Mouse (Mus musculus): Measurements from ENCODE around the gene Dleu7.

Gene Dleu7

GRCm38 (mm10) chr14:62292488-62293339, at the start of gene Dleu7, which contains the start of gene Rnaseh2b:
Dleu7 (minus strand) TSS chr14:62293047.
Rnaseh2b (plus strand) TSS chr14:62292589.
- peak; percentile 13 for DNase-seq

GRCm38 (mm10) chr14:62341887-62342642, 49.2 kb upstream of the Dleu7 start:
- no peak for DNase-seq

- no peak for DNase-seq
Measured at GRCm38 (mm10) chr14:62339196-62339595, 46.3 kb upstream of the Dleu7 start.

- DNase-seq: no peak
Measured at GRCm38 (mm10) chr14:62333909-62334687, 41.3 kb upstream of the Dleu7 start.

- DNase-seq: peak; percentile 78
Measured at GRCm38 (mm10) chr14:62331866-62332619, 39.2 kb upstream of the Dleu7 start.

- DNase-seq: no peak
Measured at GRCm38 (mm10) chr14:62331457-62331856, 38.6 kb upstream of the Dleu7 start.

- no peak for DNase-seq
Measured at GRCm38 (mm10) chr14:62329631-62330030, 36.8 kb upstream of the Dleu7 start.

GRCm38 (mm10) chr14:62328606-62329005, 35.8 kb upstream of the Dleu7 start:
- DNase-seq: no peak

GRCm38 (mm10) chr14:62327171-62327570, 34.3 kb upstream of the Dleu7 start:
- DNase-seq: no peak

- no peak for DNase-seq
Measured at GRCm38 (mm10) chr14:62326026-62326425, 33.2 kb upstream of the Dleu7 start.

GRCm38 (mm10) chr14:62324943-62325342, 32.1 kb upstream of the Dleu7 start:
- no peak for DNase-seq

- no peak for DNase-seq
Measured at GRCm38 (mm10) chr14:62323457-62323856, 30.6 kb upstream of the Dleu7 start.

GRCm38 (mm10) chr14:62322581-62323344, 29.9 kb upstream of the Dleu7 start:
- DNase-seq: no peak

GRCm38 (mm10) chr14:62311672-62312071, 18.8 kb upstream of the Dleu7 start:
- no peak for DNase-seq

- DNase-seq: no peak
Measured at GRCm38 (mm10) chr14:62309026-62309425, 16.2 kb upstream of the Dleu7 start.

GRCm38 (mm10) chr14:62307555-62307954, 14.7 kb upstream of the Dleu7 start:
- no peak for DNase-seq

GRCm38 (mm10) chr14:62300031-62300430, 7.2 kb upstream of the Dleu7 start:
- no peak for DNase-seq

GRCm38 (mm10) chr14:62298808-62299207, 6.0 kb upstream of the Dleu7 start:
- DNase-seq: no peak

- no peak for DNase-seq
Measured at GRCm38 (mm10) chr14:62292166-62292487, 720 bp downstream of the Dleu7 start.

- DNase-seq: no peak
Measured at GRCm38 (mm10) chr14:62291406-62291987, 1.4 kb downstream of the Dleu7 start.

- DNase-seq: no peak
Measured at GRCm38 (mm10) chr14:62288731-62289130, 4.1 kb downstream of the Dleu7 start.

Data from layer of hippocampus, adult 9-11 months (tissue).